Mouse (Mus musculus) testis, adult 2 months (tissue): ENCODE measurements around the gene Sp2.

Source experiments
- CTCF ChIP-seq: fragments of 200-500 bp; IDR thresholded peaks from 2 replicates; pipeline ENCODE4 v1.5.1; 2012; ENCODE audit warnings: low read depth, mild to moderate bottlenecking, inconsistent platforms, low read length, moderate library complexity; ENCODE audit not compliant: control insufficient read depth, insufficient read depth, insufficient replicate concordance
- POLR2A ChIP-seq: fragments of 200-500 bp; IDR thresholded peaks from 2 replicates; pipeline ENCODE4 v1.6.1; 2012; ENCODE audit warnings: low read depth, mild to moderate bottlenecking, inconsistent platforms, low read length, moderate library complexity; ENCODE audit not compliant: control insufficient read depth

DNA sequence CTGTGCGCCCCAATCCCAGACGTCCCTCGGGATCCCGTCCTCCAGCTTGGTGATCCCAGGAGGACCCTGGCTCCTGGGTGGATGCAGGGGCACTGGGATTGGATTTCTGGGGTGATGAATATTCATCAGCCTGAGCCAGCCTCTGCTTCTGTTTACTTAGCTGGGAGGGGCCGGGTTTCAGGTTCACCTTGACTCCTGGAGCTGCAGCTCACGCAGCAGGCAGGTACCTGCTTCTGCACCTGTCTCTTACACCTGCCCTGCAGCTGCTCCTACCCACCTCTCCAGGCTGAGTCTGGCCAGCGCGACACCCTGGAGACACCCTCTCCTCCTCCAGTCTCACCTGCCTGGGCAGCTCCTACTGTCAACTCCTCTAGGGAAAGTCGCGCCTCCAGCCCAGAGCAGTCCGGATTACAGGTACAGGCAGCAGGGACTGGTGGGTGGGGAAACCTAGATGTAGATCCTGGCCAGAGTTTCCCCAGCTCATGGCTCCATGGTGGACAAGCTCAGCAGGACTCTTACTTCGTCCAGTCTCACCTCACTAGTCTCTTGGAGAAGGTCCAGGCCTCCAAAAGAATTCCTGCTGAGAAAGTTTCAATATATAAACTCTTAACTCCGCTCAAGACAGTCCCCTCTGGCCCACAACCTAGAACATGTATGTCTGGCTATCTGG, 53.5 kb downstream of the Sp2 start:
- TF ChIP-seq CTCF (no peak), POLR2A (peak; percentile 47; the same call in 1 of the 2 replicates)
